Mouse (Mus musculus) ES-Bruce4 (cell line): Measurements from ENCODE around the gene Tmcc2.

Source experiments
- CTCF ChIP-seq: IDR thresholded peaks from one replicate; pipeline ENCODE4 v1.8.1; 2011; ENCODE audit warnings: low read depth, low read length
- EP300 ChIP-seq: IDR thresholded peaks from 2 replicates; pipeline ENCODE4 v1.6.1; 2011; ENCODE audit warnings: low read depth, low read length; ENCODE audit not compliant: insufficient read depth
- POLR2A ChIP-seq: IDR thresholded peaks from one replicate; pipeline ENCODE4 v1.8.1; 2011; ENCODE audit warnings: low read length; ENCODE audit not compliant: insufficient read depth

- TF ChIP-seq POLR2A (no peak), EP300 (no peak), CTCF (no peak)
Measured at GRCm38 (mm10) chr1:132416943-132417290, 25.8 kb upstream of the Tmcc2 start.
